Mouse (Mus musculus) heart, postnatal 0 days (tissue): ENCODE measurements around the gene Jrkl. TPM values are rescaled to one million over a fixed set of nuclear protein-coding genes. Genes with fewer than 3 reads are reported as not detected.
A peak's percentile ranks its signal among the peaks of the same experiment; 100 is the strongest.

Experiments
- ATAC-seq: fragments of 200-750 bp; cut with Nextera tagmentation; 2 replicates; pipeline ENCODE4 v1.8.0; 2017; ENCODE audit warnings: low read depth, moderate number of reproducible peaks, moderate library complexity; ENCODE audit not compliant: insufficient read depth
- DNase-seq: peaks from one replicate; pipeline ENCODE4 v3.0.0-alpha.2; 2016; ENCODE audit warnings: low spot score
- H3K27ac ChIP-seq: fragments of 300-500 bp; sonication (generic); 2 replicates; pipeline ENCODE4 v1.5.1; 2014; ENCODE audit warnings: low read depth, mild to moderate bottlenecking
- H3K27me3 ChIP-seq: fragments of 300-500 bp; sonication (generic); 2 replicates; pipeline ENCODE4 v1.6.1; 2014; ENCODE audit warnings: low read length, mixed read lengths; ENCODE audit not compliant: control insufficient read depth, insufficient read depth
- H3K36me3 ChIP-seq: fragments of 300-500 bp; sonication (generic); replicated peaks from 2 replicates; pipeline ENCODE4 v1.6.1; 2014; ENCODE audit warnings: low read length, mixed read lengths; ENCODE audit not compliant: control insufficient read depth, insufficient read depth
- H3K4me1 ChIP-seq: fragments of 300-500 bp; sonication (generic); 2 replicates; pipeline ENCODE4 v1.6.1; 2014; ENCODE audit warnings: antibody characterized with exemption; ENCODE audit not compliant: control insufficient read depth, insufficient read depth
- H3K4me2 ChIP-seq: fragments of 300-500 bp; sonication (generic); 2 replicates; pipeline ENCODE4 v1.6.1; 2014; ENCODE audit warnings: low read depth, mild to moderate bottlenecking, low read length, moderate library complexity
- H3K4me3 ChIP-seq: fragments of 300-500 bp; sonication (generic); 2 replicates; pipeline ENCODE4 v1.5.1; 2014; ENCODE audit warnings: low read depth, low read length
- H3K9ac ChIP-seq: fragments of 300-500 bp; sonication (generic); replicated peaks from 2 replicates; pipeline ENCODE4 v1.6.1; 2014; ENCODE audit warnings: low read depth, low read length, mixed read lengths
- H3K9me3 ChIP-seq: fragments of 300-500 bp; sonication (generic); replicated peaks from 2 replicates; pipeline ENCODE4 v1.6.1; 2016; ENCODE audit warnings: low read length; ENCODE audit not compliant: control insufficient read depth
- CTCF ChIP-seq: IDR thresholded peaks from 2 replicates; pipeline ENCODE4 v1.5.1; 2016; ENCODE audit warnings: antibody characterized with exemption, control low read depth, low read depth
- EP300 ChIP-seq: IDR thresholded peaks from 2 replicates; pipeline ENCODE4 v1.6.1; 2016; ENCODE audit warnings: antibody characterized with exemption, low read depth
- WGBS: fragments of 180-500 bp; shearing (Covaris S2); extraction: QIAGEN DNeasy Blood & Tissue Kit; methylation state at CpG from one replicate; pipeline ENCODE4 v1.1.7; 2014; 5-methylcytosine and 5-hydroxymethylcytosine counted together
- polyA plus RNA-seq: library from polyadenylated mRNA; unstranded; fragments of >200 nt; fragmentation: Nextera tagmentation; extraction: Ambion mirVana; gene quantifications from 2 replicates; pipeline ENCODE4 v1.2.1, GENCODE M21; 2015
- total RNA-seq: library from RNA; depleted of rRNA; stranded (reverse); fragments of >200 nt; gene quantifications from 2 replicates; pipeline ENCODE4 v1.2.3, GENCODE M21; 2014; ENCODE audit warnings: low replicate concordance

Gene Jrkl
- total and polyA plus RNA-seq, 2 experiments from 2014 or later: 5.5 to 8.1 TPM

- ATAC-seq (no peak), DNase-seq (no peak)
- no peak overlapping the region for H3K4me2 ChIP-seq
- no peaks in the 10 kb centered on the region for H3K27me3 ChIP-seq
- no peak overlapping the region for H3K9ac ChIP-seq
- WGBS: 81% methylated on average over 2 of the region's 2 CpGs
- peaks cover 11% of the 10 kb centered on the region; the same call in 1 of the 2 replicates for H3K36me3 ChIP-seq
- H3K4me3 ChIP-seq: no peak overlapping the region
- H3K4me1 ChIP-seq: peaks cover 5% of the 10 kb centered on the region; the same call in 1 of the 2 replicates
- H3K27ac ChIP-seq: no peak overlapping the region
- no peak for TF ChIP-seq EP300
- no peaks in the 10 kb centered on the region for H3K9me3 ChIP-seq
Observed at GRCm38 (mm10) chr9:13251251-13251650, 5.6 kb upstream of the Jrkl start.

GRCm38 (mm10) chr9:13248104-13248503 lies 2.5 kb upstream of the Jrkl start:
- no peak overlapping the region; the same call in 1 of the 2 replicates for H3K4me2 ChIP-seq
- ATAC-seq (no peak), DNase-seq (no peak)
- H3K27ac ChIP-seq: no peak overlapping the region
- H3K4me1 ChIP-seq: peaks cover 15% of the 10 kb centered on the region; the same call in 1 of the 2 replicates
- no peak overlapping the region for H3K9ac ChIP-seq
- TF ChIP-seq EP300 (no peak), CTCF (no peak)
- no peaks in the 10 kb centered on the region for H3K9me3 ChIP-seq
- H3K27me3 ChIP-seq: no peaks in the 10 kb centered on the region
- H3K4me3 ChIP-seq: no peak overlapping the region
- WGBS: 89% methylated on average over 4 of the region's 4 CpGs
- H3K36me3 ChIP-seq: 0 out of 2 replicates have a peak, but pooled peaks cover 6% of the 10 kb centered on the region

GRCm38 (mm10) chr9:13246815-13247638 lies 1.4 kb upstream of the Jrkl start, which contains the start of gene Ccdc82:
Ccdc82 (plus strand) TSS chr9:13246955.
- Histone ChIP-seq H3K4me3 (peak within 1 kb of the TSS; percentile 78), H3K4me1 (peaks cover 15% of the 10 kb centered on the region; the same call in 1 of the 2 replicates), H3K9ac (peak within 1 kb of the TSS; percentile 63), H3K27me3 (no peaks in the 10 kb centered on the region), H3K27ac (peak within 1 kb of the TSS; percentile 81), H3K36me3 (no peaks in the 10 kb centered on the region), H3K4me2 (peak within 1 kb of the TSS; percentile 94), H3K9me3 (no peaks in the 10 kb centered on the region)
- 1% methylated on average over 33 of the region's 39 CpGs for WGBS
- no peak for TF ChIP-seq CTCF
- DNase-seq: peak; percentile 91
- ATAC-seq: peak; percentile 99

- TF ChIP-seq CTCF (peak; percentile 50), EP300 (no peak)
- 0 out of 2 replicates have a peak, but pooled peaks cover 10% of the 10 kb centered on the region for H3K4me1 ChIP-seq
Observed at GRCm38 (mm10) chr9:13242321-13242720, 3.3 kb downstream of the Jrkl start.

GRCm38 (mm10) chr9:13231545-13232216 lies 13.9 kb downstream of the Jrkl start:
- ATAC-seq (no peak), DNase-seq (peak; percentile 19)
- Histone ChIP-seq H3K27me3 (no peaks in the 10 kb centered on the region), H3K4me3 (no peak overlapping the region), H3K9ac (no peak overlapping the region), H3K4me2 (no peak overlapping the region), H3K4me1 (no peaks in the 10 kb centered on the region), H3K9me3 (peaks cover 6% of the 10 kb centered on the region; the same call in 1 of the 2 replicates), H3K36me3 (no peaks in the 10 kb centered on the region), H3K27ac (no peak overlapping the region)
- TF ChIP-seq EP300 (no peak), CTCF (peak; percentile 72)
- WGBS: 22% methylated on average over 5 of the region's 5 CpGs

More at GRCm38 (mm10) chr9:13242321-13242720, 3.3 kb downstream of the Jrkl start:
- Histone ChIP-seq H3K9me3 (no peaks in the 10 kb centered on the region), H3K27me3 (no peaks in the 10 kb centered on the region), H3K4me3 (no peak overlapping the region), H3K36me3 (no peaks in the 10 kb centered on the region), H3K27ac (no peak overlapping the region), H3K9ac (no peak overlapping the region), H3K4me2 (no peak overlapping the region)
- ATAC-seq (no peak), DNase-seq (peak; percentile 51)
